Mouse (Mus musculus): Measurements from ENCODE around the gene Herc3. TPM values are rescaled to one million over a fixed set of nuclear protein-coding genes. Genes with fewer than 3 reads are reported as not detected.

Gene Herc3
- polyA plus RNA-seq, 1 experiment from 2014 or later: 6.5 TPM

DNA sequence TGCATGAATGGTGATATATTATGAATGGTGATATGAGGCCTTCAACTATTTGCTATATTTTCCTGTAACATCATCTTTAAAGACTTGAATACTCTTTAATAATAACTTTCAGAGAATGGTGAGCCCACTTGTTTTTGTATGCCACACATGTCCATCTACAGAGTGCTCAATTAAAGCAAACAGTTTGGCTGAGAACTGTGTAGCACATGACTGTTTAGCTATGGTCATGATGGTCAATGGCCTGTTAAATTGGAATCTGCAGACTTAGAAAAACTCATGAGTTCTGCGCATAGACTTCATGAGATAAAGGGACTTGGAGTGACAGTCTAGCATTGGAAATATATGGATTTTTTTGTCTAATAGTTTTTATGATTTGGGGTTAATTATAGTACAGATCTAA, 119.1 kb downstream of the Herc3 start:
- DNase-seq (ENCODE audit: low spot score): no peak
- Histone ChIP-seq H3K36me3 (ENCODE audit: control insufficient read depth, insufficient read depth, low read length) (no peaks in the 10 kb centered on the region), H3K4me1 (ENCODE audit: control insufficient read depth, insufficient read depth, low read length) (no peaks in the 10 kb centered on the region), H3K27me3 (ENCODE audit: control insufficient read depth, insufficient read depth, low read length) (no peaks in the 10 kb centered on the region), H3K9me3 (ENCODE audit: control insufficient read depth, low read length) (no peaks in the 10 kb centered on the region), H3K4me3 (ENCODE audit: low read depth, low read length) (no peak overlapping the region), H3K27ac (replicated peaks; ENCODE audit: low read depth, low read length) (no peak overlapping the region), H3K4me2 (ENCODE audit: low read depth, severe bottlenecking) (no peak overlapping the region), H3K9ac (ENCODE audit: low read length) (no peak overlapping the region)
- no peak for ATAC-seq (ENCODE audit: insufficient number of reproducible peaks, low FRiP score, low TSS enrichment, low read depth)
- 94% methylated on average over 1 of the region's 1 CpGs for WGBS

DNA sequence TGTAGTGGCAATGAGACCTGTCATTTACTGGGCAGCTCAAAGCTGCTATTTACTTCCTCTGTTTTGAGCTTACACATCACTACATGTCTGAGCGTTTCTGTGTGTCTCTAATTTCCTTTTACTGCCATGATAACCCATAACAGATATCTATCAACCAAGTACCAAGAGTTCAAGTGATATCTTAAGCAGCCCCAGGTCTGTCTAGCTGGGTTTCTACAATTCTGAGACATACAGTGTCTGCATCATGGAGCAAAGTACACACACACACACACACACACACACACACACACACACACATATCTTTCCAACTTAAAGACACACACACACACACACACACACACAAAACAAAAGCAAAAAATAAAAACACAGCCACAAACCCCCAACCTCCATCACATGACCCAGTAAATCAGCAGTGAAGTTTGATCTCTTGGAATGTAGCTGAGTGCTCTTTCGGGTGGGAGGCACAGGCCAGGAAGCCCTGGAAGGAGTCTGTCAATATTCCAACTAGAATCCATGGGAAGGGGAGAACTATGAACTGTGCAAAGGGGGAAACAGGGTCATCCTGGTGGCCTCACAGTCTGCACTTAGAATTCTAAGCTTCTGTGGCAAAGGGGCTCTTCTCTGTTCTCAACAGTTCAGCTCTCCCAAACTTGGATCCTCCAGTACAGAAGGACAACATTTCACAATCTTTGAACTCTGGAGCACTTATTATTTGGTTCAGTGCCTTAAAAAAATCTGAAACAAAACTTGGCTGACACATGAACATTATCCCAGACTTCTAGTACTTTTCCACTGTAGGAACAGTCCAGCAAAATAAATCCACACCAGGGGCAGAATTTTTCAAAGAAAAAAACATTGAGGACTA, 120.1 kb downstream of the Herc3 start:
- 62% methylated on average over 2 of the region's 2 CpGs for WGBS
- DNase-seq (ENCODE audit: low spot score) (no peak), ATAC-seq (ENCODE audit: insufficient number of reproducible peaks, low FRiP score, low TSS enrichment, low read depth) (no peak)
- Histone ChIP-seq H3K4me2 (ENCODE audit: low read depth, severe bottlenecking) (no peak overlapping the region), H3K9me3 (ENCODE audit: control insufficient read depth, low read length) (no peaks in the 10 kb centered on the region), H3K27me3 (ENCODE audit: control insufficient read depth, insufficient read depth, low read length) (no peaks in the 10 kb centered on the region), H3K36me3 (ENCODE audit: control insufficient read depth, insufficient read depth, low read length) (no peaks in the 10 kb centered on the region), H3K4me1 (ENCODE audit: control insufficient read depth, insufficient read depth, low read length) (no peaks in the 10 kb centered on the region), H3K27ac (replicated peaks; ENCODE audit: low read depth, low read length) (no peak overlapping the region), H3K9ac (ENCODE audit: low read length) (no peak overlapping the region), H3K4me3 (ENCODE audit: low read depth, low read length) (no peak overlapping the region)

DNA sequence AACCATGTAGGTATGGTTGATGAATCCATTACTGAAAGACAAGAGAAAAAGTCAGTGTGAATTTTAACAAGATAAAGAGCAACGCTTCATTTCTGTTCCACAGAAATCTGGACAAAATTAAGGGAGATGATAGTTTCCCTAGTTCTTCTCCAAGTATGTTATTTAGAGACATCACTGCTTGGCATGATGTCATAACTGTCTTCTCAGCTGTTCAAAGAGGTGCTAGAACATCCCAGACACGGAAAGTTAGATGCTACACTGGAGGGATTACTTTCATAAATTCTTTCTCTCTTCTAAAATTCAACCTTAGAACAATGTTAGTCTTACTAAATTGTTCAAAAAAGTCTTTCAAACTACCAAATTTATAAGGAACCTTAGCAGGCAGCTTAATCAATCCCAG, 129.3 kb downstream of the Herc3 start:
- Histone ChIP-seq H3K27me3 (ENCODE audit: control insufficient read depth, insufficient read depth, low read length) (no peaks in the 10 kb centered on the region), H3K9me3 (ENCODE audit: control insufficient read depth, low read length) (no peaks in the 10 kb centered on the region), H3K4me1 (ENCODE audit: control insufficient read depth, insufficient read depth, low read length) (no peaks in the 10 kb centered on the region), H3K27ac (replicated peaks; ENCODE audit: low read depth, low read length) (no peak overlapping the region), H3K4me2 (ENCODE audit: low read depth, severe bottlenecking) (no peak overlapping the region), H3K4me3 (ENCODE audit: low read depth, low read length) (no peak overlapping the region), H3K36me3 (ENCODE audit: control insufficient read depth, insufficient read depth, low read length) (no peaks in the 10 kb centered on the region), H3K9ac (ENCODE audit: low read length) (no peak overlapping the region)
- WGBS: 93% methylated on average over 2 of the region's 2 CpGs
- ATAC-seq (ENCODE audit: insufficient number of reproducible peaks, low FRiP score, low TSS enrichment, low read depth) (no peak), DNase-seq (ENCODE audit: low spot score) (no peak)

DNA sequence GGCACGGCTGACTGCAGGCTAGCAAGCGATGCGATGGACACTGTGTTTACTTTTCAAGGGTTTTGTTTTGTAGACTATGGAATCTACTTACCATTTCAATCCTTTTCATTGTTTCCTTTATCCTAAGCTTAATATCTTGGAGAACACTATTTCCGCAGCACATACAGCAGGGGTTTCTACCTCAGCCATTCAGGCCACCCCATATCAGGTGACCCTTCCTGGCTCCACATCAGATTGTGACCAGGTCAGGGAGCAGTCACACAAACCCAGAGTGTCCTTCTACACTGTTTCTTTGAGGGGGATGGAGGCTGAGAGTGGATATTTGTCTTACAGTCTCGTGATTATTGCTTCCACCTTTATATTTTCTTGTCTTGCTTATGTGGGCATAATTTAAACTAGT, 131.4 kb downstream of the Herc3 start:
- no peak overlapping the region for H3K4me2 ChIP-seq (ENCODE audit: low read depth, severe bottlenecking)
- WGBS: 92% methylated on average over 5 of the region's 5 CpGs

DNA sequence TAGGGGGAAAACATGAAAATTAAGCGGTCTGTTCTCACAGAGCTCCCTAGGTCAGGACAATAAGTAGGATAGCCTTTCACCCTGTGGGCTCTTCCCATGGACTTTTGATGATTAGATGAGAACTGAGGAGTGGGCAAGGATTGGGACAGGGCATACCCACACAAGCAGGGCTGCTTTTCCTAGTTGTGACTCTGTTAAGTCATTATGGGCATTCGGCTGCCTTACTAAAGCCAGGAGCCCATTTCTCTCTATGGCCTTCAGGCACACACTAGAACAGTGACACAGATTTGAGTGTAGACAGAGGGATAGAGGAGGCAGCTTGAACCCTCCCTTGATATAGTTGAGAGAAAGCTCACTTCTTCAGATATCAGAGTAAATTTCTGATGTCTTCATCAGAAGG, 132.8 kb downstream of the Herc3 start:
- no peak overlapping the region for H3K4me2 ChIP-seq (ENCODE audit: low read depth, severe bottlenecking)
- H3K4me3 ChIP-seq (ENCODE audit: low read depth, low read length): no peak overlapping the region
- ATAC-seq (ENCODE audit: insufficient number of reproducible peaks, low FRiP score, low TSS enrichment, low read depth): no peak
- H3K9ac ChIP-seq (ENCODE audit: low read length): no peak overlapping the region
- H3K27ac ChIP-seq (replicated peaks; ENCODE audit: low read depth, low read length): no peak overlapping the region
- DNase-seq (ENCODE audit: low spot score): no peak
- no peaks in the 10 kb centered on the region for H3K4me1 ChIP-seq (ENCODE audit: control insufficient read depth, insufficient read depth, low read length)
- no peaks in the 10 kb centered on the region for H3K9me3 ChIP-seq (ENCODE audit: control insufficient read depth, low read length)
- WGBS: 90% methylated on average over 2 of the region's 2 CpGs
- H3K36me3 ChIP-seq (ENCODE audit: control insufficient read depth, insufficient read depth, low read length): no peaks in the 10 kb centered on the region
- no peaks in the 10 kb centered on the region for H3K27me3 ChIP-seq (ENCODE audit: control insufficient read depth, insufficient read depth, low read length)

More for the DNA sequence above, 131.4 kb downstream of the Herc3 start:
- no peak overlapping the region for H3K4me3 ChIP-seq (ENCODE audit: low read depth, low read length)
- H3K4me1 ChIP-seq (ENCODE audit: control insufficient read depth, insufficient read depth, low read length): no peaks in the 10 kb centered on the region
- H3K27ac ChIP-seq (replicated peaks; ENCODE audit: low read depth, low read length): no peak overlapping the region
- H3K9ac ChIP-seq (ENCODE audit: low read length): no peak overlapping the region
- H3K9me3 ChIP-seq (ENCODE audit: control insufficient read depth, low read length): no peaks in the 10 kb centered on the region
- ATAC-seq (ENCODE audit: insufficient number of reproducible peaks, low FRiP score, low TSS enrichment, low read depth) (no peak), DNase-seq (ENCODE audit: low spot score) (no peak)
- no peaks in the 10 kb centered on the region for H3K36me3 ChIP-seq (ENCODE audit: control insufficient read depth, insufficient read depth, low read length)
- H3K27me3 ChIP-seq (ENCODE audit: control insufficient read depth, insufficient read depth, low read length): no peaks in the 10 kb centered on the region

DNA sequence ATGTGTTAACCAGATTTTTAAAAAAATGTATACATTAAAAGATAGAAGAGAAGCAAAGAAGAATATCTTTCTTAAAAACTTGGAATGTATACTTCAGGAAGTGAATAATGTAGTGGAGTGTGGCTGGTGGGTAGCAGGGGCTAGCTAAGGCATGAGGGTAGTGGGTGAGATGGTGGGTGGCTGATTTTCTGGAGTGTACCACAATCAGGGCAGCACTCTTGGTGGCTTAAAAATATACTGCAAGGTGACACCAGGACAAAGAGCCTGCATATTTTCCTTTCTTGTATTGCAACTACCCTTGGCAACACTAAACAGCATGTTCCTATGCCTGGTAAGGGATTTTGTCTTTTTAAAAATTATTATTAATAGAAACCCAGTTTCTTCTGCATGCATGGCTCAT, 133.3 kb downstream of the Herc3 start:
- H3K27me3 ChIP-seq (ENCODE audit: control insufficient read depth, insufficient read depth, low read length): no peaks in the 10 kb centered on the region
- H3K9ac ChIP-seq (ENCODE audit: low read length): no peak overlapping the region
- H3K4me3 ChIP-seq (ENCODE audit: low read depth, low read length): no peak overlapping the region
- no peak overlapping the region for H3K27ac ChIP-seq (replicated peaks; ENCODE audit: low read depth, low read length)
- ATAC-seq (ENCODE audit: insufficient number of reproducible peaks, low FRiP score, low TSS enrichment, low read depth): no peak
- H3K36me3 ChIP-seq (ENCODE audit: control insufficient read depth, insufficient read depth, low read length): no peaks in the 10 kb centered on the region
- no peaks in the 10 kb centered on the region for H3K4me1 ChIP-seq (ENCODE audit: control insufficient read depth, insufficient read depth, low read length)
- H3K9me3 ChIP-seq (ENCODE audit: control insufficient read depth, low read length): no peaks in the 10 kb centered on the region
- DNase-seq (ENCODE audit: low spot score): no peak
- no peak overlapping the region for H3K4me2 ChIP-seq (ENCODE audit: low read depth, severe bottlenecking)

DNA sequence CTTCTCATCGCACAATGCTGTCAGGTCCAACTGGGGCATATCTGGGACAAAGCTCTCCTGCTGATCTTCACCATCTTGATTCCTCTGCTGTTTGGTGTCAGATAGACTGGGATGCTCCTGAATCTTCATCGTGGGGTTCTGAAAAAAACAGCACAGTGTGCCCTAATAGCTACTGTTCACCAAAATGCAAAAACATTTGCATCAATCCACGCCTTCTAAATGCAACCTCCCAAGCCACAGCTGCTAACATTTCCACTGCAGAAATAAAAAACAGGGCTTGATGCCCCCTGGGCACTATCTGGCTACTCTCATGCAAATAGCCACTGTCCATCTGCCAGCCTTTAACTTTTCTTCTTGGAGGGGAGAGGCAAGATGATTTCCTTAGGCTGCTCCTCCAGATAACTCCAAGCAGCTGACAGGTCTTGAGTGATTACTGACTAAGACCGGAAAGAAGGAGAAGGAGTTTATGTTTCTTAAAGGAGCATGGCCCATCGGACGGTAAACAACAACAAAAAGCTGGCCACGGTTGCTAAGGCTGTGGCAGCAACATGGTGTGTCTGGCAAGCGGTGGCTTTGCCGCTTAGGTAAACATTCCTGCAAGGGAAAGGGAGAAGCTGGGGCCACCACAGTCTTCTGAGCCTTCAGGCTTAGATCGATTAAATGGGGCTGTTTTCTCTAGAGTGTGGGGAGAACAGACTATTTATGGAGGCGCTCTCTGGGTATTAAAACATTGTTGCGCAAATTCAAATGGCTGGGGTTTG, 134.0 kb downstream of the Herc3 start:
- ATAC-seq (ENCODE audit: insufficient number of reproducible peaks, low FRiP score, low TSS enrichment, low read depth): no peak
- Histone ChIP-seq H3K36me3 (ENCODE audit: control insufficient read depth, insufficient read depth, low read length) (no peaks in the 10 kb centered on the region), H3K9ac (ENCODE audit: low read length) (no peak overlapping the region), H3K4me3 (ENCODE audit: low read depth, low read length) (no peak overlapping the region), H3K4me2 (ENCODE audit: low read depth, severe bottlenecking) (no peak overlapping the region), H3K27me3 (ENCODE audit: control insufficient read depth, insufficient read depth, low read length) (no peaks in the 10 kb centered on the region), H3K4me1 (ENCODE audit: control insufficient read depth, insufficient read depth, low read length) (no peaks in the 10 kb centered on the region), H3K9me3 (ENCODE audit: control insufficient read depth, low read length) (no peaks in the 10 kb centered on the region), H3K27ac (replicated peaks; ENCODE audit: low read depth, low read length) (no peak overlapping the region)
- peak; percentile 28 for DNase-seq (ENCODE audit: low spot score)
- 30% methylated on average over 12 of the region's 12 CpGs for WGBS

DNA sequence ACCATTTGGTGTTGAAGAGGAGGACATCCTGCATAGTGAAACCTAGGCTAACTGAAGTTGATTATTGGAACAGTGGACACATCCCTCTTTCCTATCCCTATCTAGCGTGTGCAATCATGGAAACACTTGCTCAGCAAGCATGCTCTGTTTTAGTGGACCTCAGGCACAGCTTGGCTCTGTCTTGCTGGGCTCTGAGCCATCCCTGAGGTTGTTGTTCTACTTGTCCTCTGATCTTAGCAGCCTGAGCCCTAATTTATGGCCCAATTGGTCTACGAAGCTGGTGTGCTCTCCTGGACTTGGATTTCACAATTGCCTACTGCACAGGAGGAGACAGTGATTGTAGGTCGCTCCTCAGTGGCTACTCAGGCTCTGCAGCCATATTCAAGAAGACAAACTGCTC, 137.0 kb downstream of the Herc3 start:
- H3K4me2 ChIP-seq (ENCODE audit: low read depth, severe bottlenecking): no peak overlapping the region
- DNase-seq (ENCODE audit: low spot score) (no peak), ATAC-seq (ENCODE audit: insufficient number of reproducible peaks, low FRiP score, low TSS enrichment, low read depth) (no peak)
- no peak overlapping the region for H3K4me3 ChIP-seq (ENCODE audit: low read depth, low read length)
- H3K9ac ChIP-seq (ENCODE audit: low read length): no peak overlapping the region
- no peaks in the 10 kb centered on the region for H3K27me3 ChIP-seq (ENCODE audit: control insufficient read depth, insufficient read depth, low read length)
- no peak overlapping the region for H3K27ac ChIP-seq (replicated peaks; ENCODE audit: low read depth, low read length)
- no peaks in the 10 kb centered on the region for H3K36me3 ChIP-seq (ENCODE audit: control insufficient read depth, insufficient read depth, low read length)
- WGBS: 52% methylated on average over 3 of the region's 3 CpGs
- no peaks in the 10 kb centered on the region for H3K9me3 ChIP-seq (ENCODE audit: control insufficient read depth, low read length)
- H3K4me1 ChIP-seq (ENCODE audit: control insufficient read depth, insufficient read depth, low read length): no peaks in the 10 kb centered on the region
